Mouse (Mus musculus) forebrain, embryonic 10.5 days (tissue): ENCODE results near the gene Tmem238l. TPM values are rescaled to one million over a fixed set of nuclear protein-coding genes. Genes with fewer than 3 reads are reported as not detected.
A peak's percentile ranks its signal among the peaks of the same experiment; 100 is the strongest.

Experiments
- DNase-seq: peaks from one replicate; pipeline ENCODE4 v3.0.0-alpha.2; 2017; ENCODE audit warnings: low spot score; ENCODE audit errors: extremely low spot score
- H3K27ac ChIP-seq: fragments of 300-500 bp; sonication (generic); 2 replicates; pipeline ENCODE4 v1.5.1; 2016; ENCODE audit warnings: mild to moderate bottlenecking
- H3K27me3 ChIP-seq: fragments of 300-500 bp; sonication (generic); 2 replicates; pipeline ENCODE4 v1.6.1; 2016; ENCODE audit warnings: mild to moderate bottlenecking; ENCODE audit not compliant: poor library complexity, severe bottlenecking
- H3K36me3 ChIP-seq: fragments of 300-500 bp; sonication (generic); replicated peaks from 2 replicates; pipeline ENCODE4 v1.6.1; 2016; ENCODE audit warnings: mild to moderate bottlenecking, moderate library complexity
- H3K4me1 ChIP-seq: fragments of 300-500 bp; sonication (generic); 2 replicates; pipeline ENCODE4 v1.6.1; 2016
- H3K4me3 ChIP-seq: fragments of 300-500 bp; sonication (generic); 2 replicates; pipeline ENCODE4 v1.5.1; 2016; ENCODE audit warnings: mild to moderate bottlenecking, moderate library complexity
- H3K9me3 ChIP-seq: fragments of 300-500 bp; sonication (generic); 2 replicates; pipeline ENCODE4 v1.6.1; 2016; ENCODE audit warnings: mild to moderate bottlenecking, moderate library complexity
- WGBS: fragments of 180-500 bp; shearing (Covaris S2); methylation state at CpG from one replicate; pipeline ENCODE4 v1.1.7; 2016; 5-methylcytosine and 5-hydroxymethylcytosine counted together
- polyA plus RNA-seq: library from polyadenylated mRNA; unstranded; fragments of >200 nt; fragmentation: Nextera tagmentation; extraction: Ambion mirVana; gene quantifications from 2 replicates; pipeline ENCODE4 v1.2.1, GENCODE M21; 2016

Tmem238l gene
- polyA plus RNA-seq, 1 experiment from 2014 or later = not detected

DNA sequence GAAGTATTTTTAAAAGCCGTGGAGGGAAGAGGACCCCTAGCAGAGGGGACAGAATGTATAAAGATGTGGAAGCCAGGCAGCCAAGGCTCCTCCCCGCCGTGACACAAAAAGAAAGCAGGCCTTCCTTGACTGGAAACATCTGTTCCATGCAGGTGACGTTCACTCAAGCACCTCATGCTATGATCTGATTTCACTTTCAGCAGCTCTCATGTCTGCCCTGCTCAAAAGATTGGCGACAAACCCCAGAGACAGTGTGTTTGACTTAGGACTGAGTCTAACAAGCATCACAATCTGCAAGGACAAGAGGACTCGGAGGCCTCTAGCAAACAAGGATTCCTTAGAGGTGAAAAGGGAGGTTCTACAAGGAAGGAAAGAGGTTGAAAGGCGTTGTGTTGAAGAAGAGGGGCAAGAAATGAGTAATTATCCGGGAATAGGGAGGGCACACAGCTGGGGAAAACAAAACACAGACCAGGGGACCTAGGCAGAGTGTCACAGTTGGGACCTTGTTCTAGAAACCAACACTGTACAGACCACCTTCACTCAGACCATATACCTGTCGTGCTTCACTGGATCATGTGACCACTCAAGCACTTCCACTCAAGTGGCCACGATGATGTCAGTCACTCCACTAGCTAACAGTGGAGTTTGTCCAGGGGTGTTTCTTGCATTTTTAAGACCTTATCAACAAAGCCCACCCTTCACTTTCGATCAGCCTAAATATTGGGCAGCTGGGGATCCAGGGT is 27.2 kb downstream of the Tmem238l start:
- no peak for DNase-seq
- 63% methylated on average over 11 of the region's 11 CpGs for WGBS
- peak overlapping the region; percentile 87 for H3K27ac ChIP-seq
- no peaks in the 10 kb centered on the region for H3K36me3 ChIP-seq
- H3K27me3 ChIP-seq = peaks cover 4% of the 10 kb centered on the region; the same call in 1 of the 2 replicates
- H3K4me1 ChIP-seq = peaks cover 38% of the 10 kb centered on the region
- H3K4me3 ChIP-seq = 0 out of 2 replicates have a peak overlapping the region, but pooled peaks have one; percentile 54
- no peaks in the 10 kb centered on the region for H3K9me3 ChIP-seq

DNA sequence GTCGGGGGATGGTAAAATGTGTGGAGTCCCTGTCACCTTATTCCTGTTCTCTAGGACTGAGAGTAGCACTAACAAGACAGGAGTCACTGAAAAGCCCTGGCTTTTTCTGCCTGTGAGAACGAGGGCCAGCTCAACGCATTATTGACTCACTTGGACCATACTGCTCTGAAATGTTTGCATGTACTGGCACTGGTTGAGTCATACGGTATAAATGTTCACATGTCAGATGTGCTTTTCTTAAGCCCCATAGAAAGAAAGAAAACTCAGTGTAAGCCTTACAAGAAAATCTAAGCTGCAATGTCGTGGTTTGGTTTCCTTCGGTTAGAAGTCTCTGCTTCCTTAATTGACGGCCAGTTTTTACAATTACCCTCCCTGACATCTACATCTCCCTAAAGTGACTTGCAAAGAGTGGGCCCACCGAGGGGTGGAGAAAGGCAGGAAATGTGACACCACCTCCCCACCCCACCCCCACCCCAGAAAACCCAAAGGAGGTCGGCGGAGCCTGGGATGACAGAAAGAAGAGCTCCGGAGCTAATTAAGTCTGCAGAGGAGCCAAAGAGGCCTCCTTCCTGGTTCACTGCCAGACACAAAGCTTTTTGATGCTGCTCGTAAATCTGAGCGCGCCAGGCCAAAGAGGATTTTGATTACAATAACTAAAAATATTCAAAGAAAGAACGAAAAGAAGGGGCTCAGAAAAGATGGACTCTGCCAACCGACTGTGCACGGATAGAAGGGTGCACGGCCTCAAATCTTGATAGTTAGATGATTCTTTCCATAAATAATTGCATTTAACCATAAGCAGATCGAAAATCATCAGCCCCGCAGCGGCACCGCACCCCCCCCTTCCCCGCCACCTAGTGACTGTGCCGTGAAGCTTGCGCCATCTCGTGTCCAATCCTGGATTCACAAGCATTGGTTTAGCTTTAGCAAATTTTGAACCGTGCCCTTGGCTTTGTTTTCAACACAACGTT is 28.0 kb downstream of the Tmem238l start:
- Histone ChIP-seq H3K27me3 (peaks cover 4% of the 10 kb centered on the region; the same call in 1 of the 2 replicates), H3K4me3 (peak overlapping the region; percentile 54), H3K4me1 (peaks cover 38% of the 10 kb centered on the region), H3K27ac (peak overlapping the region; percentile 87), H3K9me3 (no peaks in the 10 kb centered on the region), H3K36me3 (no peaks in the 10 kb centered on the region)
- DNase-seq = peak; percentile 76
- 5% methylated on average over 28 of the region's 28 CpGs for WGBS

DNA sequence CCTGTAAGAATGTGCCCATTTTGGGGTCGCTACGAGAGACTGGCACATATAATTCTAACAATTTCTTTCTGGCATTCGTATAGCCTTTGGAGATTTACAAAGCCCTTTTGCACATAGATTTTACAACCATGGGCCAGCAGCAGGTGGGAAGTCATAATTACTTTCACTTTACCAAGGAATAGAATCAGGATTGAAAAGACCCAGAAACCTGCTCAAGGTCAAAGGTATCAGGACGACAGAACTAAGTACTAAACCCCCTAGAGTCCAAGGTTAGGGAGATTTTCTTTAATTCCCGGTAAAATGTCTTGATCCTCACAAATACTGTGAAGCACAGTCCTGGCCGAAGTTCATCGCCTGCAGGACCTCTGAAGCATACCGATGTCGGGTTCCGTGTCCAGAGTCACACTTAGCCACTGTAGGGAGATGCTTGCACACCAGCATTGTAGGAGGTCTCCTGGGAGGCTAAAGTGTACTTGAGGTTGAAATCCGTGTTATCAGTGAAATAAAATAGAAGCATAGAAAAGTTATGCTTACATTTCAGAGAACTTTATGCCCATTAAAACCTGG is 28.8 kb downstream of the Tmem238l start:
- H3K4me3 ChIP-seq = peak overlapping the region; percentile 54
- 41% methylated on average over 11 of the region's 11 CpGs for WGBS
- no peak for DNase-seq
- peaks cover 38% of the 10 kb centered on the region for H3K4me1 ChIP-seq
- H3K36me3 ChIP-seq = no peaks in the 10 kb centered on the region
- H3K27me3 ChIP-seq = peaks cover 4% of the 10 kb centered on the region; the same call in 1 of the 2 replicates
- no peaks in the 10 kb centered on the region for H3K9me3 ChIP-seq
- peak overlapping the region; percentile 87 for H3K27ac ChIP-seq

DNA sequence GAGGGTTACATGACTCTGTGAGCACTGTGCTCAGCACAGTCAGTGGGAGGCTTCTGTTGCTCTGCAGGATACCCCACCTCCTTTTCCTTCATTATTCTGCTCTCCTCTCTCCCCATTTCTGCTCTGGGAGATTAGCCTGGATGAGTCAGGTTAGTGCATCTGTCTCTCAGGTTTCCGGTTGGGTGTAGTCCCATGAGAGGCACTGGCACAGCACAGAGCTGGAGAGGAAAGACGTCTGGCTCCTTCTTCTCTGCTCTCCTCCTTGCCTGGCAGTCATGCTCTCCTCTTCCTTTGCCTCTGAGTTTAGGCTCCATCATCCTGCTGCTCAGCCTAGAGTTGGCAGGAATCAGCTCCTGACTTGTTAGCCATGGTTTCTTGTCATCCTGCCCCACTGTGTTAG is 35.7 kb downstream of the Tmem238l start:
- H3K4me1 ChIP-seq = peaks cover 5% of the 10 kb centered on the region; the same call in 1 of the 2 replicates
- no peaks in the 10 kb centered on the region; the same call in 1 of the 2 replicates for H3K27me3 ChIP-seq
- WGBS = 90% methylated on average over 2 of the region's 2 CpGs
- no peak overlapping the region for H3K27ac ChIP-seq
- H3K4me3 ChIP-seq = no peak overlapping the region
- no peaks in the 10 kb centered on the region for H3K9me3 ChIP-seq
- no peaks in the 10 kb centered on the region for H3K36me3 ChIP-seq
- no peak for DNase-seq

DNA sequence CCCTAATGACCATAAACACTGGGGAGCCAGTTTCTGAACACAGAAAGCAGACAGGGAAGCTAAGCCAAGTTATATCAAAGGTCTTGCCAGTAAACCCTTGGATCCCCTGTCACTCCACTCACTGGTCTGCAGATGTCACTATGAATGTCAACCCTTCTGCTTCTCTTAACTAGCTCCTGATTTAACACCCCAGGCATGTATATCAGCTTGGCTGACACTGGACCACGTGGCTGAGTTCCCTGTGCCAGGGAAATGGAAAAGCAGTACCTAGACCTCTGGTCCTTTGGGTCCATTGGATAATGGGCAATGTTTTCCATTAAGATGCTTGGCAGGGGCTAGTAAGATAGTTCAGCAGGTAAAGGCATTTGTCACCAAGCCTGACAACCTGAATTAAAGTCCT is 37.2 kb downstream of the Tmem238l start:
- Histone ChIP-seq H3K36me3 (no peaks in the 10 kb centered on the region), H3K9me3 (no peaks in the 10 kb centered on the region), H3K4me1 (peaks cover 5% of the 10 kb centered on the region; the same call in 1 of the 2 replicates), H3K27ac (no peak overlapping the region), H3K4me3 (no peak overlapping the region), H3K27me3 (no peaks in the 10 kb centered on the region; the same call in none of the 2 replicates)
- DNase-seq = no peak
- WGBS = 60% methylated on average over 1 of the region's 1 CpGs

- Histone ChIP-seq H3K36me3 (no peaks in the 10 kb centered on the region), H3K9me3 (no peaks in the 10 kb centered on the region), H3K4me3 (no peak overlapping the region), H3K27me3 (no peaks in the 10 kb centered on the region; the same call in none of the 2 replicates), H3K27ac (no peak overlapping the region), H3K4me1 (peaks cover 17% of the 10 kb centered on the region)
- DNase-seq = no peak
- 84% methylated on average over 4 of the region's 4 CpGs for WGBS
Observed at GRCm38 (mm10) chr11:66996446-66996845, 40.0 kb downstream of the Tmem238l start.

DNA sequence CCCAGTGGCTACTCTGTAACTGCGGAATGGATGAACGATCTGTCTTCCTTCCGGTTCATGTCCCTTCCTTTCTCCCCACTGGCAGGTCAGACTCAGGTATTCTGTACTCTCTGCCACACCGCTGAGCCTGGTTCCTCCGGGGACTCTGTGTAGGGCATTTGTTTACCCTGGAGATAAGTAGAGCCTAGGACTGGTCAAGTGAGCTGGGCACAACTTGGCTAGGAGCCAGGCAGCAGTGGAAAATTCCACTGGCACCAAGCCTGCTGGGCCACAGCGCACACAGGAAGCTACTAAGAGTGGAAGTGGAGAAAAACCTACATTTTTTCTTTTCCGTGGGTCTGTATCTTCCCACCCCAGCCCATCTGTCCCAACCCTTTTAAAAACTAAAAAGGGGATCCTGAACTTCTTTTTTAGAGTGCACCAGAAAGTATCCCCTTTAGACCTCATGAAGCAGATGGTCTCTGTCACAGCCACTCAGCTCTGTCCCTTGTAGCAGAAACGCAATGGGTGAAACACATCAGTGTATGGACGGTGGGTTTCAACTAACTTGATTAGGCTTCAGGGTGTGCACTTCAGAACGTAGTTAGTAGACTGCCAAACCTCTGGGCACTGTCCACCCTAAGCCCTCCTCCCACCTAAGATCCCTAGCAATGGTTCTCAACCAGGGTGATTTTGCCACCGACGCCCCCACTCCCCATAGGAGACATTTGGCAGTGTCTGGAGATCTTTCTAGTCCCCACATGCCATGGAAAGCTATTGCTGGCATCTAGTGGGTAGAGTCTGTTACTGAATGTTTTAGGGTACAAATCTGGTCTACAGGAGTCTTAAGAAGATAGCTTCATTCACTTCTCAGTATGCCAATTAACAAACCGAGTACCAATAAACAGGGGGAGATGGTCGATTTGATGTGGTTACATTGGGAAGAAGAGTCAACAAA is 42.3 kb downstream of the Tmem238l start:
- no peaks in the 10 kb centered on the region; the same call in none of the 2 replicates for H3K27me3 ChIP-seq
- H3K36me3 ChIP-seq = no peaks in the 10 kb centered on the region
- peaks cover 34% of the 10 kb centered on the region for H3K4me1 ChIP-seq
- DNase-seq = no peak
- no peak overlapping the region for H3K4me3 ChIP-seq
- WGBS = 83% methylated on average over 14 of the region's 14 CpGs
- H3K9me3 ChIP-seq = no peaks in the 10 kb centered on the region
- no peak overlapping the region for H3K27ac ChIP-seq

GRCm38 (mm10) chr11:67000671-67001070 is 44.2 kb downstream of the Tmem238l start:
- 78% methylated on average over 4 of the region's 4 CpGs for WGBS

GRCm38 (mm10) chr11:67001717-67002116 is 45.3 kb downstream of the Tmem238l start:
- H3K27ac ChIP-seq = peak overlapping the region; percentile 80
- no peaks in the 10 kb centered on the region for H3K36me3 ChIP-seq
- H3K4me3 ChIP-seq = no peak overlapping the region
- no peaks in the 10 kb centered on the region; the same call in 1 of the 2 replicates for H3K9me3 ChIP-seq
- H3K27me3 ChIP-seq = no peaks in the 10 kb centered on the region; the same call in none of the 2 replicates
- WGBS = 3% methylated on average over 1 of the region's 1 CpGs
- DNase-seq = peak; percentile 56
- H3K4me1 ChIP-seq = peaks cover 29% of the 10 kb centered on the region

More at GRCm38 (mm10) chr11:67000671-67001070, 44.2 kb downstream of the Tmem238l start:
- H3K27ac ChIP-seq = peak overlapping the region; percentile 80
- no peaks in the 10 kb centered on the region for H3K36me3 ChIP-seq
- no peaks in the 10 kb centered on the region for H3K9me3 ChIP-seq
- H3K4me1 ChIP-seq = peaks cover 29% of the 10 kb centered on the region
- H3K4me3 ChIP-seq = no peak overlapping the region
- no peak for DNase-seq
- no peaks in the 10 kb centered on the region; the same call in none of the 2 replicates for H3K27me3 ChIP-seq

DNA sequence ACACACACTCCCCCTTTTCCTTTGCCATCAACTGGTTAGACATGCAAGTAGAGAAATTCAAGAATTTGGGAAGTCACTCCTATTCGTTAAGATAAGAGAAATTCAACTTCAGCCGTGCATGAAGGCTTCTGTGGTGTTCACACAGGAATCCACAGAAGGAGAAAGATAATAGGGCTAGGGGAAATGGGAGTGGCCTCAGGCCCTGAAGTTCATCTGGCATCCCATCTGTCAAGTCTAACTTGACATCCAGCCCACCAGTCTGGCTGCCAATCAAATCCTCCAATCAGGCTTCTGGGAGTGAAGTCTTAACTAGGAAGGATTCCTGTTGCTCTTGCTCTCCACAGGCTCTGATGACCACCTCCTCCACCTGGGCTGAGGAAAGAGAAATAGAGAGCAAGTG is 46.5 kb downstream of the Tmem238l start:
- Histone ChIP-seq H3K27ac (0 out of 2 replicates have a peak overlapping the region, but pooled peaks have one; percentile 20), H3K9me3 (no peaks in the 10 kb centered on the region; the same call in 1 of the 2 replicates), H3K4me3 (no peak overlapping the region), H3K4me1 (peaks cover 29% of the 10 kb centered on the region), H3K27me3 (peaks cover 3% of the 10 kb centered on the region), H3K36me3 (no peaks in the 10 kb centered on the region)
- 73% methylated on average over 2 of the region's 2 CpGs for WGBS
- no peak for DNase-seq

DNA sequence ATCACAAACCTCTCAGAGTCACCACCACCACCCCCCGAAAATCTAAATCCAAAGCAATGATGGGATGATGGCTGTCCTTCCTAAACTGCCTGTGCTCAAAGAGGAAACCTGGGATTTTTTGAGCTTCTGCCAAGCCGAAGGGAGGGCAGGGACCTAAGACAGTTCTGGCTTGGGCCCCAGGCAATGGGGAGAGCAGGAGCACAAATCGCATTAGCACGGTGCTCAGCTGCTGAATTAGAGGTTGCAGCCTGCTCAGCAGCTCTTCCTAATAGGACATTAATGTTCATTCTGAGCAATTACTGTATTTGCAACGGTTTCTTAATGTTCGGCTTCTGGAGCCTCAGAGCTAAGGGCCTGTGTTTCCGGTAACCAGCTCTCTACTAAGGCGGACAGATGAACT is 51.5 kb downstream of the Tmem238l start:
- WGBS = 74% methylated on average over 8 of the region's 8 CpGs
- no peaks in the 10 kb centered on the region for H3K36me3 ChIP-seq
- no peak overlapping the region for H3K4me3 ChIP-seq
- H3K27ac ChIP-seq = no peak overlapping the region
- H3K27me3 ChIP-seq = peaks cover 25% of the 10 kb centered on the region
- no peaks in the 10 kb centered on the region; the same call in 1 of the 2 replicates for H3K9me3 ChIP-seq
- no peak for DNase-seq
- peaks cover 28% of the 10 kb centered on the region for H3K4me1 ChIP-seq
